Mouse (Mus musculus): Measurements from ENCODE around the gene Emsy.

- no peak for TF ChIP-seq GATA1 (IDR thresholded peaks at IDR 0.05; ENCODE audit: borderline replicate concordance, low read length)
- no peak for TF ChIP-seq FLI1 (IDR thresholded peaks at IDR 0.05; ENCODE audit: low read length)
Observed at GRCm38 (mm10) chr7:98704276-98704675, 47.7 kb upstream of the Emsy start.

Measured in megakaryocyte, embryonic 14.5 days (primary cell).